Mouse (Mus musculus): ENCODE data around the gene Canx.

- TF ChIP-seq EP300 (IDR thresholded peaks at IDR 0.05; ENCODE audit: low read depth), result no peak
- TF ChIP-seq CTCF (IDR thresholded peaks at IDR 0.05; ENCODE audit: low read depth), result no peak
Measured at GRCm38 (mm10) chr11:50248473-50249171, 76.9 kb downstream of the Canx start.
